Mouse (Mus musculus): Measurements from ENCODE around the gene Gng7. TPM values are rescaled to one million over a fixed set of nuclear protein-coding genes. Genes with fewer than 3 reads are reported as not detected.
"Not testable (repeated sequence)": the region's sequence is repeated elsewhere in the genome, so short reads cannot be mapped to it uniquely, and the experiment has no call there.

Gng7 gene
- polyA plus RNA-seq, 1 experiment from 2014 or later: 21.4 TPM

GRCm38 (mm10) chr10:80990406-80990805, 24.3 kb downstream of the Gng7 start:
- 66% methylated on average over 7 of the region's 7 CpGs for WGBS
- Histone ChIP-seq H3K4me3 (no peak overlapping the region), H3K9me3 (no peaks in the 10 kb centered on the region), H3K9ac (no peak overlapping the region), H3K4me2 (no peak overlapping the region), H3K36me3 (no peaks in the 10 kb centered on the region), H3K27ac (replicated peaks) (no peak overlapping the region), H3K4me1 (replicated peaks) (peaks cover 13% of the 10 kb centered on the region), H3K27me3 (peaks cover 24% of the 10 kb centered on the region)
- ATAC-seq (ENCODE audit: low FRiP score, low read depth): no peak

DNA sequence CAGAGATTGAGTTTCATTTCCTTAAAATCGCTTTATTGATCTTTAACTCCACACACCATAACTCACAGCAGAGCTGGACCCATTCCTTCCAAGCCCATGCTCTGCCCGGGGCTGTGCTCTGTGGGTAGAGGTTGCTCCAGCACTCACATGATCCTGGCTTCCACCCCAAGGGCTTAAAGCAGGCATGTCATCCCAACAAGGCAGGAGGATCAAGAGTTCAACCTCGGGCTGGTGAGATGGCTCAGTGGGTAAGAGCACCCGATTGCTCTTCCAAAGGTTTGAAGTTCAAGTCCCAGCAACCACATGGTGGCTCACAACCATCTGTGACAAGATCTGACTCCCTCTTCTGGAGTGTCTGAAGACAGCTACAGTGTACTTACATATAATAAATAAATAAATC, 24.9 kb downstream of the Gng7 start:
- H3K9me3 ChIP-seq; H3K9ac ChIP-seq; H3K4me2 ChIP-seq; H3K27ac ChIP-seq (replicated peaks); H3K4me3 ChIP-seq; H3K36me3 ChIP-seq; ATAC-seq (ENCODE audit: low FRiP score, low read depth): not testable (repeated sequence)
- peaks cover 15% of the 10 kb centered on the region for H3K4me1 ChIP-seq (replicated peaks)
- H3K27me3 ChIP-seq: peaks cover 29% of the 10 kb centered on the region
- 57% methylated on average over 4 of the region's 4 CpGs for WGBS

DNA sequence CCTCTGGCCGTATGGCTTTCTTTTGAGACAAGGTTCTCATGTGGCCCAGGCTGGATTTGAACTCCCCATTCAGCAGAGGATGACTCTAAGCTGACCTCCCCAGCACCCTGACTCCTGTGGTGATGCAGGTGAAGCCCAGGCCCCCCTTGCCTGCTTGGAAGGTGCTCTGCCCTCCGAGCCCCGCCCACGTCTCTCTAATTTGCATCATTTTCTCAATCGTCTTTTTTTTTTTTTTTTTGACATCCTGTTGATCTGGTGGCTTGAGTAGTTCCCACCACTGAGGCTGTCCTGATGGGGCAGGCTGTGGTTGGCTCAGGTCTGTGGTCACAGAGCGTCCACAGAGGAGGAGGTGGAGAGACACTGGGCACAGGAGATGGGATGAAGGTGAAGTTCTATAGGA, 25.3 kb downstream of the Gng7 start:
- ATAC-seq (ENCODE audit: low FRiP score, low read depth): no peak
- Histone ChIP-seq H3K36me3 (no peaks in the 10 kb centered on the region), H3K4me3 (no peak overlapping the region), H3K4me2 (no peak overlapping the region), H3K9ac (no peak overlapping the region), H3K27ac (replicated peaks) (no peak overlapping the region), H3K4me1 (replicated peaks) (peaks cover 15% of the 10 kb centered on the region), H3K9me3 (no peaks in the 10 kb centered on the region), H3K27me3 (peaks cover 32% of the 10 kb centered on the region)
- 74% methylated on average over 6 of the region's 6 CpGs for WGBS

GRCm38 (mm10) chr10:80987709-80988441, 26.9 kb downstream of the Gng7 start:
- H3K4me1 ChIP-seq (replicated peaks): peaks cover 10% of the 10 kb centered on the region
- H3K9me3 ChIP-seq: no peaks in the 10 kb centered on the region
- H3K4me2 ChIP-seq: no peak overlapping the region
- no peaks in the 10 kb centered on the region for H3K36me3 ChIP-seq
- H3K4me3 ChIP-seq: no peak overlapping the region
- H3K27me3 ChIP-seq: peaks cover 36% of the 10 kb centered on the region
- peak; percentile 74 for ATAC-seq (ENCODE audit: low FRiP score, low read depth)
- H3K9ac ChIP-seq: no peak overlapping the region
- no peak overlapping the region for H3K27ac ChIP-seq (replicated peaks)
- 15% methylated on average over 10 of the region's 10 CpGs for WGBS

DNA sequence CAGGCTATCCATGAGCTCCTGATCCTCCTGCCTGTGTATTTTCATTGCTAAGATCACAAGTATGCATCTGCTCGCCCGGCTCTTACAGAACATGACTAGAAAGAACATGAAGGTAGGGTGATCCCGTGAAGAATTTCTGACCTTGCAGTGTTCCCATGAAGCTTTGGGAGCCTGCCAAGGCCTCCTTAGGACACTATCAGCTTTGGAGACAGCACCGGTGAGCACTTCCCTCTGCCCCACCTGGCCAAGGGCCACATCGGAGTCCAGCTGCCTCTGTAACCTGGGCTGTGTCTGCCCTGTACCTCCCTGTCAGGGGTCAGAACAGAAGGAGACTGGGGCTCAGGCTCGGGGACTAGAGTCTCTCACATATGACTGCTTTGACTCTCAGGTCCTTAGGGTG, 28.0 kb downstream of the Gng7 start:
- H3K4me3 ChIP-seq: no peak overlapping the region
- no peak overlapping the region for H3K9ac ChIP-seq
- no peak for ATAC-seq (ENCODE audit: low FRiP score, low read depth)
- H3K27me3 ChIP-seq: peaks cover 36% of the 10 kb centered on the region
- H3K36me3 ChIP-seq: no peaks in the 10 kb centered on the region
- no peak overlapping the region for H3K4me2 ChIP-seq
- no peaks in the 10 kb centered on the region for H3K9me3 ChIP-seq
- H3K27ac ChIP-seq (replicated peaks): no peak overlapping the region
- peaks cover 10% of the 10 kb centered on the region for H3K4me1 ChIP-seq (replicated peaks)
- 76% methylated on average over 6 of the region's 6 CpGs for WGBS

- 40% methylated on average over 13 of the region's 13 CpGs for WGBS
- H3K4me3 ChIP-seq: peak overlapping the region; percentile 24
Observed at GRCm38 (mm10) chr10:80985970-80986701, 28.6 kb downstream of the Gng7 start.

DNA sequence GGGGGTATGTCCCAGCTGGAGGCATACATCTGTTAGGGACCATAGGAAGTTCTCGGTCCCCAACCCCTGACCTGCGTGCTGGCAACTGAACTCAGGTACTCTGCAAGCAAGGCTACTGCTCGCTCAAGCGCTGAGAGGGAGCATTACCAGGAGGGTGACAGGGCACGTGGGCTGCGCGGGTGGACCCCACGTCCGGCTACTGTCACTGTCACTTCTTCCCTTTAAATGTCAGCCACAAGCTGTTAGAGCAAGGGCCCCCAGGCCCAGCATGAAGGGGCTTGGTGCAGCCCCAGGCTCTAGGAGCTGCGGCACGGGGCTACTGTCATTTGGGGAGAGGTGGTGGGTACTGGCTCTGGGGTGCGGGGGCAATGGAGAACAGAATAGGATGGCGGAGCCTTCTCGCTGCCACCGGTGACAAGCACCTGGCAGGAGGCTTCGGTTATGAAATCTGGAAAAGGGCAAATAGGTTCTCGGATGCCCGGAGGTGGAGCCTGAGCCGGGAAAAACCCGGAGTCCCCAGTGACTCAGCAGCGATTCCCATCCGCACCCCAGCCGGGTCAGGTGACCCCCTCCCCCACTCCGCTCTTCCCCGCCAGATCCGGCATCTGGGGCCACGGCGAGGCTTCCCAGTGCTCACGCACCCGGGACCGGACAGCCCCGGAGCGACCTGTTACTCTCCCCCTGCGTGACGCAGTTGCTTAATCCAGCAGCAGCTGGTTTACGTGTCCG, 29.3 kb downstream of the Gng7 start:
- WGBS: 9% methylated on average over 37 of the region's 37 CpGs

More at GRCm38 (mm10) chr10:80985970-80986701, 28.6 kb downstream of the Gng7 start:
- peaks cover 10% of the 10 kb centered on the region for H3K4me1 ChIP-seq (replicated peaks)
- no peak overlapping the region for H3K9ac ChIP-seq
- H3K36me3 ChIP-seq: no peaks in the 10 kb centered on the region
- H3K4me2 ChIP-seq: peak overlapping the region; percentile 49
- ATAC-seq (ENCODE audit: low FRiP score, low read depth): no peak
- H3K9me3 ChIP-seq: no peaks in the 10 kb centered on the region
- H3K27ac ChIP-seq (replicated peaks): no peak overlapping the region
- peaks cover 36% of the 10 kb centered on the region for H3K27me3 ChIP-seq

GRCm38 (mm10) chr10:80984223-80984622, 30.5 kb downstream of the Gng7 start:
- WGBS: 90% methylated on average over 12 of the region's 12 CpGs
- Histone ChIP-seq H3K4me2 (no peak overlapping the region), H3K9me3 (no peaks in the 10 kb centered on the region), H3K27ac (replicated peaks) (no peak overlapping the region), H3K4me1 (replicated peaks) (peaks cover 10% of the 10 kb centered on the region), H3K9ac (no peak overlapping the region), H3K4me3 (no peak overlapping the region), H3K36me3 (no peaks in the 10 kb centered on the region), H3K27me3 (peaks cover 36% of the 10 kb centered on the region)
- ATAC-seq (ENCODE audit: low FRiP score, low read depth): no peak

More for the DNA sequence above, 29.3 kb downstream of the Gng7 start:
- peak overlapping the region; percentile 24 for H3K4me3 ChIP-seq
- H3K36me3 ChIP-seq: no peaks in the 10 kb centered on the region
- H3K27me3 ChIP-seq: peaks cover 36% of the 10 kb centered on the region
- H3K9me3 ChIP-seq: no peaks in the 10 kb centered on the region
- peaks cover 10% of the 10 kb centered on the region for H3K4me1 ChIP-seq (replicated peaks)
- no peak overlapping the region for H3K9ac ChIP-seq
- peak overlapping the region; percentile 49 for H3K4me2 ChIP-seq
- ATAC-seq (ENCODE audit: low FRiP score, low read depth): no peak
- no peak overlapping the region for H3K27ac ChIP-seq (replicated peaks)

GRCm38 (mm10) chr10:80982381-80982780, 32.4 kb downstream of the Gng7 start:
- Histone ChIP-seq H3K4me2 (no peak overlapping the region), H3K4me1 (replicated peaks) (peaks cover 8% of the 10 kb centered on the region), H3K9me3 (no peaks in the 10 kb centered on the region), H3K27ac (replicated peaks) (no peak overlapping the region), H3K36me3 (no peaks in the 10 kb centered on the region), H3K4me3 (no peak overlapping the region), H3K9ac (no peak overlapping the region), H3K27me3 (peaks cover 31% of the 10 kb centered on the region)
- WGBS: 87% methylated on average over 4 of the region's 4 CpGs
- no peak for ATAC-seq (ENCODE audit: low FRiP score, low read depth)

GRCm38 (mm10) chr10:80981564-80982112, 33.1 kb downstream of the Gng7 start:
- Histone ChIP-seq H3K27me3 (peaks cover 26% of the 10 kb centered on the region), H3K4me1 (replicated peaks) (peaks cover 8% of the 10 kb centered on the region), H3K9ac (no peak overlapping the region), H3K4me3 (no peak overlapping the region), H3K36me3 (no peaks in the 10 kb centered on the region), H3K9me3 (no peaks in the 10 kb centered on the region), H3K27ac (replicated peaks) (no peak overlapping the region), H3K4me2 (no peak overlapping the region)
- WGBS: 67% methylated on average over 7 of the region's 7 CpGs
- no peak for ATAC-seq (ENCODE audit: low FRiP score, low read depth)

DNA sequence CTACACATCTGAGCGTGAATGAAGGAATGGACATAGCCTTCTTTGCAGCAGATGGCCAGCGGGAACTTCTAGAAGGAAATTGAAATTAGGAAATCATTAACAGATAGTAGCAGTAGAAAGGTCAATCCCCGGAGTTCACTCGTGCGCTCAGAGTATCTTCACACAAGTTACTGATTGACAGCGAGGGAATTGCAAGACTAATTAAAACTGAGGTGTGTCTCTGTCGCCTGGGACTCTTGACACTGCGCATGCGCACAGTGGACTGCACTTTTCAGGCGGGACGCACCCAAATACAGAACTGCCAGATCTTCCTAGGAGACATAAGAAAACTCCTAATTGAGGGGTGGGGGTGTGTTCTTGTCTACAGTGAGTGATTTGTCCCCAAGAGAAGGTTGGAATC, 39.3 kb downstream of the Gng7 start:
- ATAC-seq (ENCODE audit: low FRiP score, low read depth): no peak
- H3K9me3 ChIP-seq: no peaks in the 10 kb centered on the region
- WGBS: 85% methylated on average over 11 of the region's 11 CpGs
- peaks cover 11% of the 10 kb centered on the region for H3K4me1 ChIP-seq (replicated peaks)
- H3K27ac ChIP-seq (replicated peaks): no peak overlapping the region
- H3K9ac ChIP-seq: no peak overlapping the region
- H3K27me3 ChIP-seq: no peaks in the 10 kb centered on the region
- H3K4me3 ChIP-seq: no peak overlapping the region
- no peaks in the 10 kb centered on the region for H3K36me3 ChIP-seq
- H3K4me2 ChIP-seq: no peak overlapping the region

DNA sequence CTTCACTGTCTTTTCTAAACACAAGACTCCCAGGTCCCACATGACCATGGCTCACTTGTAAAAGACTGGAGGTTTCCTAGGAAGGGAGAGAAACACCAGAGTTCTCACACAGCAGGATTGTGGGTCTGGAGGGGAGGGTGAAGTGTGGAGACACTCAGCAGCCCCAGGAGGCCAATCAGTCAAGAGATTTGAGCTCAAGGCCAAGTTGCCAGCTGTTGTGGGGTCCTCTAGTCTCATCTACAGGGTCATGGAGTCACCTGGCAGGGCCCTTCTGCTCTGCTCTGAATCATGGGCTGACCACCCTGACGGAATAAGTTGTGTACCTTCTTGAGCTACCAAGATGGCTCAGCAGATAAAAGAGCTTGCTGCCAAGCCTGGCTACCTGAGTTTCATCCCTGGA, 41.0 kb downstream of the Gng7 start:
- Histone ChIP-seq H3K4me2 (no peak overlapping the region), H3K4me3 (no peak overlapping the region), H3K36me3 (no peaks in the 10 kb centered on the region), H3K27me3 (no peaks in the 10 kb centered on the region), H3K9ac (no peak overlapping the region), H3K4me1 (replicated peaks) (peaks cover 11% of the 10 kb centered on the region), H3K9me3 (no peaks in the 10 kb centered on the region), H3K27ac (replicated peaks) (no peak overlapping the region)
- WGBS: 93% methylated on average over 1 of the region's 1 CpGs
- ATAC-seq (ENCODE audit: low FRiP score, low read depth): no peak
